Mouse (Mus musculus) Patski (cell line): ENCODE results near the gene Meioc. TPM values are rescaled to one million over a fixed set of nuclear protein-coding genes. Genes with fewer than 3 reads are reported as not detected.
A peak's percentile ranks its signal among the peaks of the same experiment; 100 is the strongest.
"Not testable (repeated sequence)": the region's sequence is repeated elsewhere in the genome, so short reads cannot be mapped to it uniquely, and the experiment has no call there.

Source experiments
- ATAC-seq: fragments of 100-300 bp; one replicate; pipeline ENCODE4 v1.8.0; 2021
- CTCF ChIA-PET: fragments of 350-600 bp; sonication (Branson Sonifier 250); formaldehyde crosslinking; loops from one replicate; lab custom pipeline; 2022; ENCODE audit warnings: inconsistent platforms; lab: Charles Lee
- POLR2A ChIA-PET: fragments of 350-600 bp; sonication (Branson Sonifier 250); formaldehyde crosslinking; loops from one replicate; lab custom pipeline; 2022; ENCODE audit warnings: antibody characterized with exemption, inconsistent platforms; lab: Charles Lee
- DNase-seq: peaks from one replicate; pipeline ENCODE4 v3.0.0-alpha.2; 2011; ENCODE audit warnings: low read depth, low spot score
- H3K27me3 ChIP-seq: fragments of 371-371 bp; one replicate; pipeline ENCODE4 v1.5.1; 2021
- CTCF ChIP-seq: fragments of 100-300 bp; IDR thresholded peaks from one replicate; pipeline ENCODE4 v1.5.1; 2021
- in situ Hi-C: fragments of 300-500 bp; cut with MboI; formaldehyde crosslinking; loops from 3 replicates; pipeline ENCODE4 v1.11.1; 2018; ENCODE audit warnings: low pct_unique_long_range_greater_than_20kb, mixed read lengths
- polyA plus RNA-seq: library from polyadenylated mRNA; unstranded; gene quantifications from one replicate; pipeline ENCODE4 v1.2.3, GENCODE M21; 2021

The Meioc gene
- polyA plus RNA-seq, 1 experiment from 2014 or later: 0.09 TPM

- peaks cover 16% of the 10 kb centered on the region for H3K27me3 ChIP-seq
- in situ Hi-C loops: no loop called here
- TF ChIP-seq CTCF: no peak
- ChIA-PET CTCF (no interaction called here), POLR2A (no interaction called here)
- no peak for DNase-seq
- no peak for ATAC-seq
Measured at GRCm38 (mm10) chr11:102665151-102665550, 1.6 kb downstream of the Meioc start.

- no peak for TF ChIP-seq CTCF
- ChIA-PET POLR2A (no interaction called here), CTCF (no interaction called here)
- ATAC-seq (no peak), DNase-seq (no peak)
- peaks cover 18% of the 10 kb centered on the region for H3K27me3 ChIP-seq
- in situ Hi-C loops: no loop called here
Measured at GRCm38 (mm10) chr11:102665637-102666435, 2.3 kb downstream of the Meioc start.

DNA sequence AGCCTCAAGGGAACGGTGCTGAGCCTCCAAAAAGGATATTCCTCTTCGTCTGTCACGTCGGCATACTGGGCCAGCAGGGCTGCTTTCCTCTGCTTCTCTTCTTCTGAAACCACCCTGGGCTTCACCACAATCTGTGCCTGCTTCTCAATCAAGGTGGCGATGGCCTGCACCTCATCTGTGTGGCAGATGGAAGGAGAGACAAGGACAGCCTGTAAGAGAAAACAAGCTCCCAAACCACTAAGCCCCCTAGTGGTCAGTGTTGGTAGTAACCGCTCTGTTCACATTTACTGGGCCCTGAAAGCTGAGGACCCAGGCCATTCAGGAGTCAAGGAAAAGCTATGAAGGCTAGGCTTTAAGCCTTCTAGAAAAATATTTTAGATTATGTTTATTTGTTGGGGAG, 26.6 kb downstream of the Meioc start:
- peak; percentile 88 for TF ChIP-seq CTCF
- DNase-seq (peak; percentile 13), ATAC-seq (no peak)
- POLR2A ChIA-PET: interaction anchor here (0.6 kb wide), 1 partner anchor 443 kb away, joined by 4 read pairs; no protein-coding TSS in a partner anchor
- in situ Hi-C loops: no loop called here
- H3K27me3 ChIP-seq: no peaks in the 10 kb centered on the region
- CTCF ChIA-PET: interaction anchor here (1.1 to 1.6 kb wide), 2 partner anchors 24 to 115 kb away, joined by 3 to 4 read pairs; no protein-coding TSS in a partner anchor

GRCm38 (mm10) chr11:102695289-102695688, 31.8 kb downstream of the Meioc start:
- ATAC-seq: no peak
- ChIA-PET POLR2A (no interaction called here), CTCF (no interaction called here)
- DNase-seq: no peak
- TF ChIP-seq CTCF: no peak
- no peaks in the 10 kb centered on the region for H3K27me3 ChIP-seq
- in situ Hi-C loops: no loop called here

DNA sequence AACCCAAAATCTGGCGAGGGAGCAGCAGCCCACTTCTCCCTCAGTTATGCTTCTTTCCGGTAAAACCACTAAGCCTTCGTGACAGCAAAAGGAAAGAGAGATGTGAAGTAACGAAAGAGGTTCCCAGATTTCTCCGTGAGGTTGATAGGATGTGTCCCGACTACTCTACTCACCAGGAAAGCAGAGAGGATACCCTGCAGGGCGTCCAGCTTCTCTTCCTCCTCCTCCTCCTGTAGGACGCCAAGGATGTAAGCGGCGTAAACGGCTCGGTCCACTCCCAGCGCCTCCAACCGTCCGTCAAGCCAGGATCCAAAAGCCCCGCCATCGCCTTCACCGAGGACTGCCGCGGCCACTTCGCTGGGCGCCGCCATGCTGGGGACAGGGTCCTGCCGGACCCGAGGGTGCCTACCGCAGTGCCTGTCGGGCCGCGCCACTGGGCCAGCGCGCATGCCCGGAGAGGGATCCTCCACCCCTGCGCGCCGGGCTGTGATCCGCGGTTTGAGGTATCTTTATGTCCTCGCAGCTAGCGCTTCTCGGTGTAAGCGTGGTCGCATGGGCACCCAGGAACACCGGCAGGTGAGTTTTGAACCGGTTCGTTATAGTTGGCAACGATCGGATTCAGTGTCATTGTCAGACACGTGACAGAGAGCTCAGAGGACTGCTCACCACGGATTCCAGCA, 34.0 kb downstream of the Meioc start, which contains the start of gene Ccdc43:
Gene Ccdc43, minus strand, starts transcription at position 445 of the 680 bp plus-strand sequence.
- in situ Hi-C loops: no loop called here
- ChIA-PET POLR2A (interaction anchor here (0.5 kb wide), 1 partner anchor 134 kb away, joined by 8 read pairs; no protein-coding TSS in a partner anchor), CTCF (no interaction called here)
- peak; percentile 75 for ATAC-seq
- peak; percentile 37 for DNase-seq
- TF ChIP-seq CTCF: no peak
- no peaks in the 10 kb centered on the region for H3K27me3 ChIP-seq

DNA sequence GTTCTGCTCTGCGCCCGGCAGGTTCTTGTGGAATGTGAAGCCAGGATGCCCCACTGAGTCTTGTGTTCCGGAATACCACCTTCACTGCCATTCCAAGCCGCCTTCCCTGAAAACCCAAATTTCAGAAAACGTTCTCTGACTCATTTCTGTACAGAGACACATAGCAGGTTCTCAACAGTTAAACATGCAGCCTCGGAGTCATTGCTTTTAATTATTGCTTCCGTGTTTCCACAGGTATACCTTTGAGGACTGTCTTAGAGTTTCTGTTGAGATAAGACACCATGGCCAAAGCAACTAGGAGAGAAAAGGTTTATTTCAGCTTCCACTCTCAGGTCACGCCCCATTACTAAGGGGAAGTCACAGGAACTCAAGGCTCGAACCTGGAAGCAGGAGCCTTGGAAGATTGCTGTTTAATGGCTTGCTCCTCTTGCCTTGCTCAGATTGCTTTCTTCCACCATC, 34.5 kb downstream of the Meioc start:
- in situ Hi-C loops: no loop called here
- ChIA-PET POLR2A (interaction anchor here (0.5 kb wide), 1 partner anchor 135 kb away, joined by 8 read pairs; no protein-coding TSS in a partner anchor), CTCF (no interaction called here)
- peak; percentile 55 for ATAC-seq
- H3K27me3 ChIP-seq: no peaks in the 10 kb centered on the region
- no peak for TF ChIP-seq CTCF
- DNase-seq: no peak

DNA sequence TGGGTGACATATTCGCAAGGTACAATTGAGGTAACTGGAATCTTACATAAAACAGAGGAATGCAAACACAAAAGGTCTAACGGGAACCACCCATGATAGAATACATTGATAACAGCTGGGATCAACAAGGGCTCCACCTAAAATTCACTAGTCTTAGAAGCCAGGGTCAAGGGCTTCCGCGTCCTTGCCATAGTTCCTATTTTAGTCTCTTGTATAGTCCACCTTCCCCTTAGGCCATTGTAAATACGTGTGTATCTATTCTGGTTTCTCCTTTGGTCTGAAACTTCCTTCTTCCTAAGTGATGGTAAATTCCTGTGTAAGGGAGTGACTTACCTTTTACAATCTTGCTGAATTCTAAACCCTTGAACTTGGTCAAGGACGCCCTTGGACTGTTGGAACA, 38.7 kb downstream of the Meioc start:
- DNase-seq, CTCF ChIA-PET, POLR2A ChIA-PET, H3K27me3 ChIP-seq, in situ Hi-C loops, ATAC-seq: not testable (repeated sequence)

DNA sequence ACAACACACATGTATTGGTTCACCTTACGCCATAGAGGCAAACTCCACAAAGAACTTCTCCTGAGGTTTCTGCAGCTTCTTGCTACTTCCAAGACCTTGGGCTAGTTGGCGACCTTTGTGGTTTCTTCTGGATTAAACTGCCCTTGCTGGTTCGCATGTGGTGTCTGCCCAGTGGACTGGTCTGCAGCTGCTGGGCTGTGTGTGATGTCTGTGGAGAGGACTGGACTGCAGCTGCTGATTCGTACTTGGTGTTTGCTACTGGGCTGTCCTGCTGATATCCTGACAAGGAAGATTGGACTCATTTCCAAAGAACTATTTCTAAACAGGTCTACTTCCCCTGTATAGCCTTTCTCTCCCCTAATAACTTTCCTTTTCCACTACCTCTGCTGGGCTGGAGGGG, 48.9 kb downstream of the Meioc start:
- no peaks in the 10 kb centered on the region for H3K27me3 ChIP-seq
- no peak for DNase-seq
- ChIA-PET CTCF (no interaction called here), POLR2A (interaction anchor here (0.6 kb wide), 1 partner anchor 166 kb away, joined by 3 read pairs; no protein-coding TSS in a partner anchor)
- ATAC-seq: no peak
- TF ChIP-seq CTCF: no peak
- in situ Hi-C loops: no loop called here

GRCm38 (mm10) chr11:102714578-102714977, 51.1 kb downstream of the Meioc start:
- POLR2A ChIA-PET: not testable (repeated sequence)
- CTCF ChIA-PET: interaction anchor here (1.0 kb wide), 1 partner anchor 15 kb away, joined by 3 read pairs; no protein-coding TSS in a partner anchor

DNA sequence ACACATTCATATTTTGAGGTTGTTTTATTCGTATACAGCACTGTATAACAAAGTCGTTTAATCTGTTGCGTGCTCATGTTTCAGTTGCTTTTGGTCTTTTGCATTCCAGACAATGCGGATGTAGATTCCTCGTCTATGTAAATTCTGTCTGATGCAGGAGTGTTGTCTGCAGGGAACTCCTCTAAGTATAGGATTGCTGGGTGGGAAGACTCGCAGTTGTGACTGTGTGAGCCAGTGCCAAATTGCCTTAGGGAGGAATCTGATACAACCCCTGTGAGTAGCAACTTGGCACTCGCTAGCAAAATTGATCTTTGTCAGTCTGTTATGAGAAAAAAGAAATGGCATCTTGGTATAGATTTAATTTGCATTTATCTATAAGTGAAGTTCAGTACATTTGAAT, 52.6 kb downstream of the Meioc start:
- DNase-seq (no peak), ATAC-seq (no peak)
- POLR2A ChIA-PET: no interaction called here
- CTCF ChIA-PET: no interaction called here
- in situ Hi-C loops: no loop called here
- no peak for TF ChIP-seq CTCF
- H3K27me3 ChIP-seq: no peaks in the 10 kb centered on the region

More at GRCm38 (mm10) chr11:102714578-102714977, 51.1 kb downstream of the Meioc start:
- peak; percentile 65 for TF ChIP-seq CTCF
- in situ Hi-C loops, H3K27me3 ChIP-seq, DNase-seq, ATAC-seq: not testable (repeated sequence)
